In genomic region chr13:112770528-112771328, GRCm38 (mm10) we compare ENCODE assay signal across 8 mouse cellular contexts. TPM values are rescaled to one million over a fixed set of nuclear protein-coding genes. Genes with fewer than 3 reads are reported as not detected.
DNase-seq lines count a peak whose midpoint lies in the region; ATAC-seq lines count a peak whose summit lies in the region.

No protein-coding gene starts in this region.

- H3K9ac ChIP-seq in hindbrain, embryonic 14.5 days, result no peak overlapping the region

- WGBS in hindbrain, embryonic 14.5 days, result 26% methylated on average over 11 of the region's 11 CpGs
- WGBS in midbrain, embryonic 10.5 days, result 45% methylated on average over 11 of the region's 11 CpGs

- H3K4me3 ChIP-seq in hindbrain, embryonic 14.5 days (replicated peaks; ENCODE audit: low read length), result no peak overlapping the region
- no peak overlapping the region for H3K4me3 ChIP-seq in midbrain, embryonic 10.5 days

- H3K4me1 ChIP-seq in hindbrain, embryonic 14.5 days (replicated peaks; ENCODE audit: control insufficient read depth, insufficient read depth, low read length), result 0 out of 2 replicates have a peak, but pooled peaks cover 9% of the 10 kb centered on the region
- H3K4me1 ChIP-seq in midbrain, embryonic 10.5 days, result peaks cover 16% of the 10 kb centered on the region

- no peaks in the 10 kb centered on the region for H3K36me3 ChIP-seq in hindbrain, embryonic 14.5 days (replicated peaks; ENCODE audit: control insufficient read depth, insufficient read depth)
- H3K36me3 ChIP-seq in midbrain, embryonic 10.5 days, result no peaks in the 10 kb centered on the region

- DNase-seq in ovary, adult 18-20 months (ENCODE audit: low spot score), result peak; percentile 53
- DNase-seq in ovary, postnatal 14 days (ENCODE audit: low spot score), result no peak
- peak; percentile 77 for DNase-seq in embryo, embryonic 11 days
- peak; percentile 44 for DNase-seq in hindbrain, embryonic 14.5 days (ENCODE audit: low spot score)
- DNase-seq in midbrain, embryonic 10.5 days (ENCODE audit: low spot score), result peak; percentile 34
- DNase-seq in urinary bladder, postnatal 10 days (ENCODE audit: low spot score), result no peak
- no peak for DNase-seq in spleen, postnatal 36 days (ENCODE audit: low spot score in 2 of 2)
- no peak for DNase-seq in urinary bladder, adult 2 months (ENCODE audit: low spot score)

- no peak overlapping the region for H3K4me2 ChIP-seq in hindbrain, embryonic 14.5 days (replicated peaks)

- H3K27me3 ChIP-seq in hindbrain, embryonic 14.5 days (ENCODE audit: control insufficient read depth, insufficient read depth, low read length), result no peaks in the 10 kb centered on the region
- no peaks in the 10 kb centered on the region for H3K27me3 ChIP-seq in midbrain, embryonic 10.5 days (ENCODE audit: low read depth, poor library complexity, severe bottlenecking)

- H3K9me3 ChIP-seq in hindbrain, embryonic 14.5 days (ENCODE audit: control insufficient read depth, low read length), result peaks cover 25% of the 10 kb centered on the region
- peaks cover 20% of the 10 kb centered on the region for H3K9me3 ChIP-seq in midbrain, embryonic 10.5 days (replicated peaks)

- no peak overlapping the region for H3K27ac ChIP-seq in hindbrain, embryonic 14.5 days
- peak overlapping the region; percentile 4; the same call in 1 of the 2 replicates for H3K27ac ChIP-seq in midbrain, embryonic 10.5 days (replicated peaks)

- peak; percentile 77; the same call in 1 of the 2 replicates for ATAC-seq in hindbrain, embryonic 14.5 days (ENCODE audit: low FRiP score)

RNA-seq across cellular contexts. Expression of gene Plpp1, which starts 29.9 kb away (rescaled TPM):
- 63.8 and 65.1 TPM in 2 replicates for polyA plus RNA-seq in hindbrain, embryonic 14.5 days (2014; fragmentation: Nextera tagmentation; extraction: Ambion mirVana)
- polyA plus RNA-seq in midbrain, embryonic 10.5 days (2016; fragmentation: Nextera tagmentation; extraction: Ambion mirVana), result 22.3 and 22.6 TPM in 2 replicates
- polyA plus RNA-seq in urinary bladder, adult 2 months (2012; rRNA removed), result 139 and 141 TPM in 2 replicates

Comparison
In these comparisons a context has a peak if more than half of its experiments do, and no peak if none do; other contexts are left out.
1. DNase-seq: peak in ovary, adult 18-20 months (single experiment), embryo, embryonic 11 days (single experiment), hindbrain, embryonic 14.5 days (single experiment) and midbrain, embryonic 10.5 days (single experiment); none in ovary, postnatal 14 days (single experiment), urinary bladder, postnatal 10 days (single experiment), spleen, postnatal 36 days (0 of 2) and urinary bladder, adult 2 months (single experiment).